Mouse (Mus musculus): ENCODE measurements around the gene Prr23a1.

DNA sequence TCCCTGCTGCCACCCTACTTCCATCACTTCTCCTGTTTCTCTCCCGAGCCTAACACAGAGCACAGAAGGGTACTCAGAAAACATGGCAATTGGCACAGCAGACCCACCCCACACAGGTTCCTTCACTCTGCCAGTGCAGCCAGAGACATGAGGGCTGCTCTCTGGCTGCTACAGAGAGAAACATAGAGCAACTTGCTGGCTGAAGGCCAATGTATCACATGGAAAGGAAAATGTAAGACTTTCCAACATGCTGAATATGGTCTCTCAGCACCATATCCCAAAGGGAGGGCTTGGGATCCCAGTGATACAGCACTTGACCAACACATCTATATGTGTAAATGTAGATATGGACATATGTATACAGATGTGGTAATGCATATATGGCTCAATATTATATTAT, 43.3 kb upstream of the Prr23a1 start:
- TF ChIP-seq MYOG (IDR thresholded peaks at IDR 0.05; ENCODE audit: control insufficient read depth, extremely low read depth, insufficient read length) (no peak), USF1 (IDR thresholded peaks at IDR 0.05; ENCODE audit: low read depth) (no peak), CTCF (IDR thresholded peaks at IDR 0.05; ENCODE audit: control insufficient read depth, insufficient read depth, insufficient read length) (no peak), MYOD1 (IDR thresholded peaks at IDR 0.05; ENCODE audit: control insufficient read depth, insufficient read length, low read depth) (no peak)

All from C2C12 (cell line).